Mouse (Mus musculus): Measurements from ENCODE around the gene Cyp51. TPM values are rescaled to one million over a fixed set of nuclear protein-coding genes. Genes with fewer than 3 reads are reported as not detected.

Cyp51 gene
- 1.9 TPM for polyA plus RNA-seq (2015; fragmentation: Illumina TruSeq; extraction: RNeasy Lipid Tissue Mini Kit (QIAGEN cat#74804); ENCODE audit: insufficient read depth, low read depth, low replicate concordance)

DNA sequence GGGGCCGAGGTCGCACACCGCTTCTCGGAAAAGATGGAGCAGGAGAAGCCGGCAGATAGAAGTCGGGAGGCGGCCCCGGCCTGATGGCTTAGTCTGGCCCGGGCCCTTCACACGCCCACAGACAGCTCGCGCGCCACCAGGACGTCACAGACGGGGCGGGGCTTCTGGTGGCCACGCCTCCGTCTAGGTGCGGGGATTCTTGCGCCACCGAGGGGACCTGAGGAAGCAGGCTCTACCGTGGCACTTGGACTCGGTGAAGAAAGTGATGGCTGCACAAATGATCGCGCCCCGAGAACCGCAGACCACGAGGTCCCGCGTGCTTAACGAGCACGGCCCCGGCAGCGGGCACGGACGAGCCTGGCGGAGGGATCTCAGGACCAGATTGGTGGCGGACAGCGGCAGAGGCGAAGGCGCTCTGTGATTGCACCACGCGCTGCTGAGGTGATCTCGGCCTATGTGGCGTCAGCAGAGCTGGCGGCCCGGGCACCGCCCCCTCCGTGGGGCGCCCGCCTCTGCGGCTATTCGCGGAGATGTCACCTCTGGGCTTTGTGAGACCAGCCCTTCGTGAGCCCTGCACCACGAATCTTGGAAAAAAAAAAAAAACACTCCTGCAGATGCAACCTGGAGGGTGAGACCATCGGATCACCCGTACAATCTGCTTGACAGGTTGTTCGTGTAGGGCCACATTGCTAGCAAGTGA, at the start of gene Cyp51:
Cyp51 (minus strand) TSS at position 406 of the 700 bp plus-strand sequence.

Other genes starting within 250 kb of the Cyp51 start
- gene Mterf1a, start 210.8 kb downstream of the Cyp51 start, polyA plus RNA-seq (2015; fragmentation: Illumina TruSeq; extraction: RNeasy Lipid Tissue Mini Kit (QIAGEN cat#74804); ENCODE audit: insufficient read depth, low read depth, low replicate concordance): 1.4 TPM
- 7.4 TPM for gene Akap9, start 176.7 kb downstream of the Cyp51 start, polyA plus RNA-seq (2015; fragmentation: Illumina TruSeq; extraction: RNeasy Lipid Tissue Mini Kit (QIAGEN cat#74804); ENCODE audit: insufficient read depth, low read depth, low replicate concordance)
- gene Mterf1b, start 87.6 kb upstream of the Cyp51 start, polyA plus RNA-seq (2015; fragmentation: Illumina TruSeq; extraction: RNeasy Lipid Tissue Mini Kit (QIAGEN cat#74804); ENCODE audit: insufficient read depth, low read depth, low replicate concordance): 1.4 TPM

Data from pancreas, adult 10 weeks (tissue).